Mouse (Mus musculus) mouse embryonic stem cell (cell line): Measurements from ENCODE around the gene Ube2l6.

Source experiments
- in situ Hi-C, 2 experiments: fragments of 300-500 bp; cut with MboI; formaldehyde crosslinking; loops; 1 replicate in 1 of 2; 3 replicates in 1 of 2; pipeline ENCODE4 v1.14.3; 2019 to 2020; ENCODE audit warnings: low sequenced_read_pairs in 2 of 2, low pct_unique_long_range_greater_than_20kb in 1 of 2, mixed read lengths in 1 of 2; ENCODE audit not compliant: unreplicated experiment in 1 of 2

Gene Ube2l6

GRCm38 (mm10) chr2:84855732-84856131 is 57.1 kb downstream of the Ube2l6 start:
- in situ Hi-C loops: no loop called here

GRCm38 (mm10) chr2:84858551-84858950 is 59.9 kb downstream of the Ube2l6 start:
- in situ Hi-C loops: no loop called here
